Mouse (Mus musculus): ENCODE results near the gene Schip1. TPM values are rescaled to one million over a fixed set of nuclear protein-coding genes. Genes with fewer than 3 reads are reported as not detected.

Gene Schip1
- total and polyA plus RNA-seq, 2 experiments from 2014 or later: 108 to 157 TPM

GRCm38 (mm10) chr3:68511744-68512143, 447.1 kb downstream of the Schip1 start:
- H3K27me3 ChIP-seq (ENCODE audit: insufficient read depth, low read length): no peaks in the 10 kb centered on the region
- no peak for TF ChIP-seq CTCF (IDR thresholded peaks at IDR 0.05)
- no peaks in the 10 kb centered on the region for H3K9me3 ChIP-seq (ENCODE audit: low read length)
- DNase-seq (ENCODE audit: low spot score): no peak
- 85% methylated on average over 4 of the region's 4 CpGs for WGBS
- H3K4me3 ChIP-seq (ENCODE audit: low read depth, low read length): no peak overlapping the region
- H3K27ac ChIP-seq (ENCODE audit: low read depth, low read length): no peak overlapping the region
- no peak overlapping the region for H3K4me2 ChIP-seq (ENCODE audit: low read depth, low read length, poor library complexity, severe bottlenecking)
- H3K36me3 ChIP-seq (ENCODE audit: insufficient read depth, low read length): no peaks in the 10 kb centered on the region
- H3K9ac ChIP-seq (replicated peaks; ENCODE audit: low read length, poor library complexity, severe bottlenecking): no peak overlapping the region
- H3K4me1 ChIP-seq (ENCODE audit: insufficient read depth, low read length): no peaks in the 10 kb centered on the region
- no peak for ATAC-seq (ENCODE audit: low FRiP score)

GRCm38 (mm10) chr3:68512327-68512726, 447.7 kb downstream of the Schip1 start:
- Histone ChIP-seq H3K36me3 (ENCODE audit: insufficient read depth, low read length) (no peaks in the 10 kb centered on the region), H3K9me3 (ENCODE audit: low read length) (no peaks in the 10 kb centered on the region), H3K27ac (ENCODE audit: low read depth, low read length) (no peak overlapping the region), H3K9ac (replicated peaks; ENCODE audit: low read length, poor library complexity, severe bottlenecking) (no peak overlapping the region), H3K4me3 (ENCODE audit: low read depth, low read length) (no peak overlapping the region), H3K4me1 (ENCODE audit: insufficient read depth, low read length) (no peaks in the 10 kb centered on the region), H3K27me3 (ENCODE audit: insufficient read depth, low read length) (no peaks in the 10 kb centered on the region), H3K4me2 (ENCODE audit: low read depth, low read length, poor library complexity, severe bottlenecking) (no peak overlapping the region)
- WGBS: 78% methylated on average over 11 of the region's 11 CpGs
- DNase-seq (ENCODE audit: low spot score): peak; percentile 22
- no peak for TF ChIP-seq CTCF (IDR thresholded peaks at IDR 0.05)
- no peak for ATAC-seq (ENCODE audit: low FRiP score)

GRCm38 (mm10) chr3:68513340-68514119, 448.9 kb downstream of the Schip1 start:
- ATAC-seq (ENCODE audit: low FRiP score) (peak; percentile 76; the same call in 1 of the 2 replicates), DNase-seq (ENCODE audit: low spot score) (peak; percentile 51)
- H3K36me3 ChIP-seq (ENCODE audit: insufficient read depth, low read length): no peaks in the 10 kb centered on the region
- no peaks in the 10 kb centered on the region for H3K9me3 ChIP-seq (ENCODE audit: low read length)
- no peaks in the 10 kb centered on the region for H3K27me3 ChIP-seq (ENCODE audit: insufficient read depth, low read length)
- H3K27ac ChIP-seq (ENCODE audit: low read depth, low read length): no peak overlapping the region
- TF ChIP-seq CTCF (IDR thresholded peaks at IDR 0.05): no peak
- no peak overlapping the region for H3K4me2 ChIP-seq (ENCODE audit: low read depth, low read length, poor library complexity, severe bottlenecking)
- 43% methylated on average over 7 of the region's 7 CpGs for WGBS
- no peak overlapping the region for H3K4me3 ChIP-seq (ENCODE audit: low read depth, low read length)
- no peak overlapping the region for H3K9ac ChIP-seq (replicated peaks; ENCODE audit: low read length, poor library complexity, severe bottlenecking)
- no peaks in the 10 kb centered on the region for H3K4me1 ChIP-seq (ENCODE audit: insufficient read depth, low read length)

- ATAC-seq (ENCODE audit: low FRiP score): 0 out of 2 replicates have a peak, but pooled peaks have one; percentile 32
- Histone ChIP-seq H3K4me1 (ENCODE audit: insufficient read depth, low read length) (no peaks in the 10 kb centered on the region), H3K9ac (replicated peaks; ENCODE audit: low read length, poor library complexity, severe bottlenecking) (no peak overlapping the region), H3K9me3 (ENCODE audit: low read length) (no peaks in the 10 kb centered on the region), H3K4me3 (ENCODE audit: low read depth, low read length) (no peak overlapping the region), H3K36me3 (ENCODE audit: insufficient read depth, low read length) (no peaks in the 10 kb centered on the region), H3K27ac (ENCODE audit: low read depth, low read length) (no peak overlapping the region), H3K4me2 (ENCODE audit: low read depth, low read length, poor library complexity, severe bottlenecking) (no peak overlapping the region), H3K27me3 (ENCODE audit: insufficient read depth, low read length) (no peaks in the 10 kb centered on the region)
- 53% methylated on average over 3 of the region's 3 CpGs for WGBS
- no peak for DNase-seq (ENCODE audit: low spot score)
- TF ChIP-seq CTCF (IDR thresholded peaks at IDR 0.05): no peak
These were observed 449.5 kb downstream of the Schip1 start for GRCm38 (mm10) chr3:68514120-68514497.

- Histone ChIP-seq H3K27me3 (ENCODE audit: insufficient read depth, low read length) (no peaks in the 10 kb centered on the region), H3K4me1 (ENCODE audit: insufficient read depth, low read length) (no peaks in the 10 kb centered on the region), H3K9ac (replicated peaks; ENCODE audit: low read length, poor library complexity, severe bottlenecking) (no peak overlapping the region), H3K4me3 (ENCODE audit: low read depth, low read length) (no peak overlapping the region), H3K36me3 (ENCODE audit: insufficient read depth, low read length) (no peaks in the 10 kb centered on the region), H3K4me2 (ENCODE audit: low read depth, low read length, poor library complexity, severe bottlenecking) (no peak overlapping the region), H3K27ac (ENCODE audit: low read depth, low read length) (no peak overlapping the region), H3K9me3 (ENCODE audit: low read length) (no peaks in the 10 kb centered on the region)
- ATAC-seq (ENCODE audit: low FRiP score) (no peak), DNase-seq (ENCODE audit: low spot score) (no peak)
- WGBS: 86% methylated on average over 3 of the region's 3 CpGs
- TF ChIP-seq CTCF (IDR thresholded peaks at IDR 0.05): no peak
These were observed 450.1 kb downstream of the Schip1 start for GRCm38 (mm10) chr3:68514717-68515116.

GRCm38 (mm10) chr3:68516393-68517081, 451.9 kb downstream of the Schip1 start:
- DNase-seq (ENCODE audit: low spot score) (peak; percentile 28), ATAC-seq (ENCODE audit: low FRiP score) (no peak)
- H3K9me3 ChIP-seq (ENCODE audit: low read length): no peaks in the 10 kb centered on the region
- H3K4me1 ChIP-seq (ENCODE audit: insufficient read depth, low read length): no peaks in the 10 kb centered on the region
- H3K4me2 ChIP-seq (ENCODE audit: low read depth, low read length, poor library complexity, severe bottlenecking): no peak overlapping the region
- 80% methylated on average over 12 of the region's 12 CpGs for WGBS
- no peak overlapping the region for H3K9ac ChIP-seq (replicated peaks; ENCODE audit: low read length, poor library complexity, severe bottlenecking)
- no peak for TF ChIP-seq CTCF (IDR thresholded peaks at IDR 0.05)
- H3K27me3 ChIP-seq (ENCODE audit: insufficient read depth, low read length): no peaks in the 10 kb centered on the region
- no peak overlapping the region for H3K4me3 ChIP-seq (ENCODE audit: low read depth, low read length)
- no peak overlapping the region for H3K27ac ChIP-seq (ENCODE audit: low read depth, low read length)
- H3K36me3 ChIP-seq (ENCODE audit: insufficient read depth, low read length): no peaks in the 10 kb centered on the region
